Mouse (Mus musculus) G1E (cell line): Measurements from ENCODE around the gene H2al1h. TPM values are rescaled to one million over a fixed set of nuclear protein-coding genes. Genes with fewer than 3 reads are reported as not detected.
"Not testable (repeated sequence)": the region's sequence is repeated elsewhere in the genome, so short reads cannot be mapped to it uniquely, and the experiment has no call there.

Experiments used
- ATAC-seq: 2 replicates; pipeline ENCODE4 v1.8.0; 2016; ENCODE audit warnings: mild to moderate bottlenecking; ENCODE audit not compliant: insufficient number of reproducible peaks, poor library complexity, low FRiP score, severe bottlenecking; ENCODE audit errors: extremely low read depth
- DNase-seq: peaks from one replicate; pipeline ENCODE4 v3.0.0; 2012; ENCODE audit warnings: low spot score
- H3K27me3 ChIP-seq: 2 replicates; pipeline ENCODE4 v1.6.1; 2012; ENCODE audit warnings: mild to moderate bottlenecking, low read length, inconsistent platforms; ENCODE audit not compliant: insufficient read depth
- H3K36me3 ChIP-seq: replicated peaks from 2 replicates; pipeline ENCODE3; 2012; ENCODE audit warnings: mild to moderate bottlenecking, inconsistent platforms
- H3K4me1 ChIP-seq: 2 replicates; pipeline ENCODE4 v1.6.1; 2012; ENCODE audit warnings: low read depth, low read length, inconsistent platforms, mixed read lengths; ENCODE audit not compliant: insufficient read depth
- H3K4me3 ChIP-seq: 2 replicates; pipeline ENCODE4 v1.5.1; 2012; ENCODE audit warnings: low read depth, mild to moderate bottlenecking, inconsistent platforms, low read length, moderate library complexity, mixed read lengths
- H3K9me3 ChIP-seq: replicated peaks from 2 replicates; pipeline ENCODE4 v1.6.1; 2012; ENCODE audit warnings: inconsistent platforms
- CTCF ChIP-seq: IDR thresholded peaks from 2 replicates; pipeline ENCODE4 v1.5.1; 2012; ENCODE audit warnings: low read depth, low read length, inconsistent platforms, mixed read lengths
- GATA1 ChIP-seq: IDR thresholded peaks from 2 replicates; pipeline ENCODE4 v1.6.1; 2012; ENCODE audit warnings: borderline replicate concordance, low read length, inconsistent platforms, mixed read lengths
- GATA2 ChIP-seq: IDR thresholded peaks from 2 replicates; pipeline ENCODE4 v1.6.1; 2012; ENCODE audit warnings: low read depth, low read length, inconsistent platforms, borderline replicate concordance
- POLR2AphosphoS5 ChIP-seq: IDR thresholded peaks from 2 replicates; pipeline ENCODE4 v1.6.1; 2012; ENCODE audit warnings: low read depth, low read length, inconsistent platforms; ENCODE audit not compliant: insufficient replicate concordance
- TAL1 ChIP-seq: conservative IDR thresholded peaks from 2 replicates; pipeline ENCODE4 v1.6.1; 2012; ENCODE audit warnings: low read depth, low read length, inconsistent platforms, mixed read lengths
- polyA plus RNA-seq: library from polyadenylated mRNA; stranded (reverse); fragments of >175 nt; gene quantifications from 2 replicates; pipeline ENCODE4 v1.2.3, GENCODE M21; 2012
- total RNA-seq, 2 experiments: library from RNA; stranded (forward) in 1 of 2; stranded (reverse) in 1 of 2; fragments of 200-1000 nt in 1 of 2; fragments of >200 nt in 1 of 2; fragmentation: Nextera tagmentation in 1 of 2; gene quantifications; 2 replicates each; pipeline ENCODE4 v1.2.3; 2014 to 2017

H2al1h gene
- total and polyA plus RNA-seq, 3 experiments: not detected

GRCm38 (mm10) chrX:11311634-11312033 is 9.7 kb upstream of the H2al1h start, which contains the start of gene H2al1e:
Gene H2al1e (plus strand): TSS chrX:11311934.
- not testable (repeated sequence) for H3K9me3 ChIP-seq, ATAC-seq, H3K36me3 ChIP-seq, DNase-seq, H3K27me3 ChIP-seq, H3K4me3 ChIP-seq, H3K4me1 ChIP-seq

- not testable (repeated sequence) for H3K27me3 ChIP-seq, H3K4me1 ChIP-seq, DNase-seq, ATAC-seq, H3K9me3 ChIP-seq, H3K36me3 ChIP-seq, H3K4me3 ChIP-seq
These were observed 6.4 kb upstream of the H2al1h start, which contains the start of gene H2al1f for GRCm38 (mm10) chrX:11314858-11315257. Gene H2al1f (plus strand): TSS chrX:11315158.

GRCm38 (mm10) chrX:11317956-11318355 is 3.3 kb upstream of the H2al1h start, which contains the start of gene H2al1g:
Gene H2al1g (plus strand): TSS chrX:11318256.
- ATAC-seq, H3K9me3 ChIP-seq, DNase-seq, H3K27me3 ChIP-seq, H3K36me3 ChIP-seq, H3K4me3 ChIP-seq, H3K4me1 ChIP-seq: not testable (repeated sequence)

GRCm38 (mm10) chrX:11324359-11324758 is 3.1 kb downstream of the H2al1h start, which contains the start of gene H2al1i:
Gene H2al1i (plus strand): TSS chrX:11324659.
- not testable (repeated sequence) for DNase-seq, H3K27me3 ChIP-seq, H3K36me3 ChIP-seq, H3K9me3 ChIP-seq, H3K4me3 ChIP-seq, H3K4me1 ChIP-seq, ATAC-seq

- ATAC-seq, H3K27me3 ChIP-seq: not testable (repeated sequence)
These were observed 6.2 kb downstream of the H2al1h start, which contains the start of gene H2al1j for GRCm38 (mm10) chrX:11327522-11327921. Gene H2al1j (plus strand): TSS chrX:11327822.

GRCm38 (mm10) chrX:11345762-11346161 is 24.5 kb downstream of the H2al1h start:
- no peaks in the 10 kb centered on the region for H3K36me3 ChIP-seq
- no peak overlapping the region for H3K4me3 ChIP-seq
- ATAC-seq (no peak), DNase-seq (no peak)
- no peaks in the 10 kb centered on the region for H3K27me3 ChIP-seq
- TF ChIP-seq POLR2AphosphoS5 (no peak), TAL1 (no peak), GATA1 (no peak), GATA2 (no peak), CTCF (no peak)
- no peaks in the 10 kb centered on the region for H3K4me1 ChIP-seq
- no peaks in the 10 kb centered on the region for H3K9me3 ChIP-seq

More at GRCm38 (mm10) chrX:11327522-11327921, 6.2 kb downstream of the H2al1h start, which contains the start of gene H2al1j:
- not testable (repeated sequence) for H3K4me1 ChIP-seq, DNase-seq, H3K4me3 ChIP-seq, H3K9me3 ChIP-seq, H3K36me3 ChIP-seq

- ATAC-seq: no peak
These were observed 25.5 kb downstream of the H2al1h start for GRCm38 (mm10) chrX:11346756-11347155.

GRCm38 (mm10) chrX:11360823-11361222 is 39.5 kb downstream of the H2al1h start:
- Histone ChIP-seq H3K4me1 (no peaks in the 10 kb centered on the region), H3K9me3 (no peaks in the 10 kb centered on the region), H3K27me3 (no peaks in the 10 kb centered on the region), H3K4me3 (no peak overlapping the region), H3K36me3 (no peaks in the 10 kb centered on the region)
- TF ChIP-seq POLR2AphosphoS5 (no peak), TAL1 (no peak), CTCF (no peak)
- DNase-seq (no peak), ATAC-seq (no peak)

More at GRCm38 (mm10) chrX:11346756-11347155, 25.5 kb downstream of the H2al1h start:
- TF ChIP-seq POLR2AphosphoS5 (no peak), GATA2 (no peak), CTCF (no peak), TAL1 (no peak), GATA1 (no peak)
- no peaks in the 10 kb centered on the region for H3K36me3 ChIP-seq
- H3K4me1 ChIP-seq: no peaks in the 10 kb centered on the region
- no peaks in the 10 kb centered on the region for H3K27me3 ChIP-seq
- no peaks in the 10 kb centered on the region for H3K9me3 ChIP-seq
- H3K4me3 ChIP-seq: no peak overlapping the region
- DNase-seq: no peak
